Mouse (Mus musculus) hindbrain, postnatal 0 days (tissue): Measurements from ENCODE around the gene Gadd45b. TPM values are rescaled to one million over a fixed set of nuclear protein-coding genes. Genes with fewer than 3 reads are reported as not detected.

Source experiments
- ATAC-seq: fragments of 200-750 bp; cut with Nextera tagmentation; 2 replicates; pipeline ENCODE4 v1.8.0; 2017; ENCODE audit warnings: mild to moderate bottlenecking, moderate TSS enrichment, moderate library complexity
- DNase-seq: peaks from one replicate; pipeline ENCODE4 v3.0.0-alpha.2; 2015; ENCODE audit warnings: low spot score
- H3K27ac ChIP-seq: fragments of 300-500 bp; sonication (generic); 2 replicates; pipeline ENCODE4 v1.5.1; 2014; ENCODE audit warnings: mild to moderate bottlenecking
- H3K27me3 ChIP-seq: fragments of 300-500 bp; sonication (generic); 2 replicates; pipeline ENCODE4 v1.6.1; 2014; ENCODE audit warnings: low read length, mixed read lengths; ENCODE audit not compliant: insufficient read depth
- H3K36me3 ChIP-seq: fragments of 300-500 bp; sonication (generic); 2 replicates; pipeline ENCODE4 v1.6.1; 2014; ENCODE audit warnings: low read length, mixed read lengths; ENCODE audit not compliant: insufficient read depth
- H3K4me1 ChIP-seq: fragments of 300-500 bp; sonication (generic); 2 replicates; pipeline ENCODE4 v1.6.1; 2014; ENCODE audit warnings: antibody characterized with exemption, low read length, mixed read lengths; ENCODE audit not compliant: insufficient read depth
- H3K4me2 ChIP-seq: fragments of 300-500 bp; sonication (generic); 2 replicates; pipeline ENCODE4 v1.6.1; 2014; ENCODE audit warnings: low read depth, mild to moderate bottlenecking, low read length, moderate library complexity, mixed read lengths
- H3K4me3 ChIP-seq: fragments of 300-500 bp; sonication (generic); 2 replicates; pipeline ENCODE4 v1.5.1; 2014; ENCODE audit warnings: low read length
- H3K9ac ChIP-seq: fragments of 300-500 bp; sonication (generic); replicated peaks from 2 replicates; pipeline ENCODE4 v1.6.1; 2014; ENCODE audit warnings: mild to moderate bottlenecking, low read length, moderate library complexity, mixed read lengths
- H3K9me3 ChIP-seq: fragments of 300-500 bp; sonication (generic); 2 replicates; pipeline ENCODE4 v1.6.1; 2016; ENCODE audit warnings: low read length, mixed read lengths
- CTCF ChIP-seq: IDR thresholded peaks from 2 replicates; pipeline ENCODE4 v1.5.1; 2016; ENCODE audit warnings: antibody characterized with exemption, control low read depth, low read depth
- WGBS: fragments of 180-500 bp; shearing (Covaris S2); extraction: QIAGEN DNeasy Blood & Tissue Kit; methylation state at CpG from one replicate; pipeline ENCODE4 v1.1.7; 2014; 5-methylcytosine and 5-hydroxymethylcytosine counted together
- polyA plus RNA-seq: library from polyadenylated mRNA; unstranded; fragments of >200 nt; fragmentation: Nextera tagmentation; extraction: Ambion mirVana; gene quantifications from 2 replicates; pipeline ENCODE4 v1.2.1, GENCODE M21; 2015
- total RNA-seq: library from RNA; depleted of rRNA; stranded (reverse); fragments of >200 nt; gene quantifications from 2 replicates; pipeline ENCODE4 v1.2.3, GENCODE M21; 2014; rRNA removed

The Gadd45b gene
- total RNA-seq, result 4.4 and 8.2 TPM in 2 replicates
- 7.5 and 8.6 TPM in 2 replicates for polyA plus RNA-seq

DNA sequence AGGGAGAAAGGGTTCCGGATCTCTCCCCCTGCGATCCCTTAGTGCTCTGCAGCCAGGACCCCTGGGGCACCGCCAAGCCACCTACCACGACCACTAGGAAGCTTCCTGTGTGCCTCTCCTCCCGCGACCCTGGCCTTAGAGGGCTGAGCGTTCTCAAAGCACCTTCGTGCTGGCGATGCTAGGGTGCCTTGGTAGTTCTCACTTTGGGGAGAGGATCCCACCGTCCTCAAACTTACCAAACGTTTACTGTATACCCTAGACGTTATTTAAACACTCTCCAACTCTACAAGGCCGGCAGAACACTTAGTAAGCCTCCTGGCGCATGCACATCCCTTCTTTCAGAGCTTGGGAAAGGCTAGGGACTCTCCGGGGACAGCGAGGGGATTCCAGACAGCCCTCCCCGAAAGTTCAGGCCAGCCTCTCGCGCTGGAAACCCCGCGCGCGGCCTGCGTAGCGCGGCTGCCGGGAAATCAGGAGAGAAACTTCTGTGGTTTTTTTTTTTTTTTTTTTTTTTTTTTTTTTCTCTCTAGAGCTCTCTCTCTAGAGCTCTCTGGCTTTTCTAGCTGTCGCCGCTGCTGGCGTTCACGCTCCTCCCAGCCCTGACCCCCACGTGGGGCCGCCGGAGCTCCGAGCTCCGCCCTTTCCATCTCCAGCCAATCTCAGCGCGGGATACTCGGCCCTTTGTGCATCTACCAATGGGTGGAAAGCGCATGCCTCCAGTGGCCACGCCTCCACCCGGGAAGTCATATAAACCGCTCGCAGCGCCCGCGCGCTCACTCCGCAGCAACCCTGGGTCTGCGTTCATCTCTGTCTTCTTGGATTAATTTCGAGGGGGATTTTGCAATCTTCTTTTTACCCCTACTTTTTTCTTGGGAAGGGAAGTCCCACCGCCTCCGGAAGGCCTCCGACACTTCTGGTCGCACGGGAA lies at the start of gene Gadd45b:
Gene Gadd45b (plus strand): TSS at position 775 of the 928 bp plus-strand sequence.
- DNase-seq (peak; percentile 99), ATAC-seq (peak; percentile 95)
- H3K9me3 ChIP-seq, result no peaks in the 10 kb centered on the region
- no peaks in the 10 kb centered on the region for H3K36me3 ChIP-seq
- H3K4me2 ChIP-seq, result peak within 1 kb of the TSS; percentile 93
- peaks cover 14% of the 10 kb centered on the region for H3K4me1 ChIP-seq
- no peak for TF ChIP-seq CTCF
- WGBS, result under 1% methylated on average over 56 of the region's 56 CpGs
- H3K27me3 ChIP-seq, result peaks cover 11% of the 10 kb centered on the region; the same call in 1 of the 2 replicates
- peak within 1 kb of the TSS; percentile 65 for H3K27ac ChIP-seq
- peak within 1 kb of the TSS; percentile 59 for H3K9ac ChIP-seq
- H3K4me3 ChIP-seq, result peak within 1 kb of the TSS; percentile 53

DNA sequence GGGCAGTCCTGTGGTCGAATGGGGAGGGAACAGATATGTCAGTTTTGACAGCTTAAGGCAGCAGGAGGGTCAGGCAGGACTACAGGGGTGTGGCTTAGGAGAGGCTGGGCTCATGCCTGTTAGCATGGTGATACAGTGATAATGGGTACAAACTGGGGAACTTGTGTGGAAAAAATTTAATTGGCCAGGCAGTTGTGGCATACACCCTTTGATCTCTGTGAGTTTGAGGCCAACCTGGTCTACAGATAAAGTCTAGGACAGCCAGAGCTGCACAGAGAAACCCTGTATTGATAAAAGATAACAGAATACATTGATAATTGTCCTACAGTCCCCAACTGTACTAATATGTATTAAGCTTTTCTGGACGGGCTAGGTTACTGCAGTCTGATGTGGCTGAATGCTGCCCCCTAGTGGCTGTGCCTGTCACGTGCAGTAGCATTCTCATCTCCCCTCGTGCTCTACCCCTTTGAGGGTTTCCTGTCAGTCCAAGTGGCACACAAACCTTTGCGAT lies 49.7 kb upstream of the Gadd45b start:
- no peak overlapping the region for H3K4me3 ChIP-seq
- WGBS, result 20% methylated on average over 5 of the region's 5 CpGs
- DNase-seq, result peak; percentile 68
- no peak overlapping the region for H3K9ac ChIP-seq
- H3K4me2 ChIP-seq, result no peak overlapping the region
- no peaks in the 10 kb centered on the region for H3K9me3 ChIP-seq
- H3K4me1 ChIP-seq, result no peaks in the 10 kb centered on the region
- ATAC-seq, result peak; percentile 71
- H3K36me3 ChIP-seq, result no peaks in the 10 kb centered on the region
- TF ChIP-seq CTCF, result peak; percentile 87
- no peaks in the 10 kb centered on the region for H3K27me3 ChIP-seq
- H3K27ac ChIP-seq, result no peak overlapping the region

DNA sequence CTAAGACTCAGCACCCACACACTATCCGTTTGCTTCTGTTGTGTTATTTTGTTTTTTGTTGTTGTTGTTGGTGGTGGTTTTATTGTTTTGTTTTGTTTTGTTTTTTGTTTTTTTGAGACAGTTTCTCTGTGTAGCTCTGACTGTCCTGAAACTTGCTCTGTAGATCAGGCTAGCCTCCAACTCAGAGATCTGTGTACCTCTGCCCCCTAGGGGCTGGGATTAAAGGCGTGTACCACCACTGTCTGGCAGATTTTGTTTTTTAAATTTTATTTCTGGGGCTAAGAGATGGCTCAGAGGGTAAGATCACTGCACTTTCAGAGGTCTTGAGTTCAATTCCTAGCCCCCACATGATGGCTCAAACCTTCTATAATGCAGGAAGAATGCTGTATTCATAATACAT lies 49.0 kb upstream of the Gadd45b start:
- Histone ChIP-seq H3K4me2 (no peak overlapping the region), H3K4me1 (no peaks in the 10 kb centered on the region), H3K27me3 (no peaks in the 10 kb centered on the region), H3K9me3 (no peaks in the 10 kb centered on the region), H3K36me3 (no peaks in the 10 kb centered on the region), H3K27ac (no peak overlapping the region), H3K9ac (no peak overlapping the region), H3K4me3 (no peak overlapping the region)
- no peak for TF ChIP-seq CTCF
- WGBS, result 72% methylated on average over 2 of the region's 2 CpGs
- DNase-seq (no peak), ATAC-seq (no peak)

DNA sequence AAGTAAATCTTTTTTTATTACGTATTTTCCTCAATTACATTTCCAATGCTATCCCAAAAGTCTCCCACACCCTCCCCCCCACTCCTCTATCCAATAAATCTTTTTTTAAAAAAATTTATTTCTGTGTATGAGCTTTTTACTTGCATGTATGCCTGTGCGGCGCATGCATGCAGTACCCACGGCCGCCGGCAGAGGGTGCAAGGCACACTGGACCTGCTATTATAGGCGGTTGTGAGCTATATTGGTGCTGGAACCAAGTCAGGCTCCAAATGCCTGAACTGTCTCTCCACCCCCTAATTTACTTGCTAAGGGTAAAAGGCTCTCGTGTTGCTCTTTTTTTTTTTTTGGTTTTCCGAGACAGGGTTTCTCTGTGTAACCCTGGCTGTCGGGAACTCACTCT lies 48.6 kb upstream of the Gadd45b start:
- no peak for ATAC-seq

DNA sequence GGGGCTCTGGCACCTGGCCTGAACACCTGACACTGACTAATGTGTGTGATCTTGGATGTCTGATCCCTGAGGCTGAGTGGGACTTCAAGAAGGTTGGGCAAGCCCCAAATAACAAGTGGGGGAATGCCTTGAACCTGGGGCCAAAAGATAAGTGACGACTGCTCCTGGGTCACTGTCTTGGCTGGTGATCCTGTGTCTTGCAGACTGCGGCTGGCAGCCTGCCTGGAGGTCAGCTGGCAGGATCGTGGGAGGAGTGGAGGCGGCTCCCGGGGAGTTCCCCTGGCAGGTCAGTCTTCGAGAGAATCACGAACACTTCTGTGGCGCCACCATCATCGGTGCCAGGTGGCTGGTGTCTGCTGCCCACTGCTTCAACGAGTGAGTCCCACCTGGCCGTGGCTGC lies 42.7 kb upstream of the Gadd45b start:
- TF ChIP-seq CTCF, result no peak
- Histone ChIP-seq H3K36me3 (no peaks in the 10 kb centered on the region), H3K27ac (no peak overlapping the region), H3K4me3 (no peak overlapping the region), H3K27me3 (no peaks in the 10 kb centered on the region), H3K4me2 (no peak overlapping the region), H3K9me3 (no peaks in the 10 kb centered on the region), H3K4me1 (no peaks in the 10 kb centered on the region), H3K9ac (no peak overlapping the region)
- 49% methylated on average over 11 of the region's 11 CpGs for WGBS
- ATAC-seq (no peak), DNase-seq (peak; percentile 42)

More for the DNA sequence above, 48.6 kb upstream of the Gadd45b start:
- peak; percentile 79 for TF ChIP-seq CTCF
- Histone ChIP-seq H3K4me3 (no peak overlapping the region), H3K27me3 (no peaks in the 10 kb centered on the region), H3K9ac (no peak overlapping the region), H3K36me3 (no peaks in the 10 kb centered on the region), H3K4me1 (no peaks in the 10 kb centered on the region), H3K27ac (no peak overlapping the region), H3K9me3 (no peaks in the 10 kb centered on the region), H3K4me2 (no peak overlapping the region)
- peak; percentile 57 for DNase-seq
- WGBS, result 28% methylated on average over 10 of the region's 10 CpGs

DNA sequence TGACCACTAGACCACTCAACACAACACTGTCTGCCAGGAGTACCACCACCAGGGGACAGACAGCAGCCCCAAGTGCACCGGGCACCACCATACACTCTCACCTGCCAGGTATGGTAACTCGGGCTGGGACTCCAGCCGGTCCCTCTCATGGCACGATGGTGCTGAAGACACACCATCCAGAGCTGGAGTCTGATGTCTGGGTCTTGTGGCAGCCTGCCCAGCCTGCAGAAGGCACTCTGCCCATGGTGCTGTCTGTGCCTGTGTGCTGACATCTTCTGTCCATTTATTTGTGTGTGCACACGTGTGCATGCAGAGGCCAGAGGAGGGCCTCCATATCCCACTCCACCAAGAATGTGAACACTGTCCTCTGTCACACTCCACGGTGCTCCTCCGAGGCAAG lies 34.8 kb upstream of the Gadd45b start:
- no peak overlapping the region for H3K9ac ChIP-seq
- 84% methylated on average over 7 of the region's 7 CpGs for WGBS
- no peaks in the 10 kb centered on the region for H3K9me3 ChIP-seq
- no peak for ATAC-seq
- no peak for TF ChIP-seq CTCF
- no peak for DNase-seq
- H3K4me1 ChIP-seq, result 0 out of 2 replicates have a peak, but pooled peaks cover 3% of the 10 kb centered on the region
- H3K27ac ChIP-seq, result no peak overlapping the region
- no peaks in the 10 kb centered on the region for H3K36me3 ChIP-seq
- no peak overlapping the region for H3K4me2 ChIP-seq
- no peaks in the 10 kb centered on the region for H3K27me3 ChIP-seq
- no peak overlapping the region for H3K4me3 ChIP-seq
